Mouse (Mus musculus) gastrocnemius, adult 2 months (tissue): ENCODE results near the gene Cul1. TPM values are rescaled to one million over a fixed set of nuclear protein-coding genes. Genes with fewer than 3 reads are reported as not detected.

Experiments
- DNase-seq: peaks from one replicate; pipeline ENCODE4 v3.0.0; 2022
- H3K27ac ChIP-seq: fragments of 200-600 bp; 2 replicates; pipeline ENCODE4 v1.8.1; 2022; ENCODE audit warnings: mild to moderate bottlenecking
- H3K4me3 ChIP-seq: fragments of 200-600 bp; 2 replicates; pipeline ENCODE4 v1.8.1; 2022; ENCODE audit warnings: mild to moderate bottlenecking, moderate library complexity
- CTCF ChIP-seq: fragments of 200-600 bp; IDR thresholded peaks from 2 replicates; pipeline ENCODE4 v1.8.1; 2022; ENCODE audit warnings: antibody characterized with exemption, mild to moderate bottlenecking, moderate library complexity
- intact Hi-C: fragments of 180-260 bp; cut with DNase I; formaldehyde crosslinking; loops from one replicate; pipeline ENCODE4 v1.15.1; 2025
- total RNA-seq, 2 experiments: library from RNA; stranded (reverse); gene quantifications; 2 replicates each; pipeline ENCODE4 v1.2.3; 2021

Gene Cul1
- total RNA-seq, 2 experiments from 2014 or later, result 70.4 to 70.9 TPM

DNA sequence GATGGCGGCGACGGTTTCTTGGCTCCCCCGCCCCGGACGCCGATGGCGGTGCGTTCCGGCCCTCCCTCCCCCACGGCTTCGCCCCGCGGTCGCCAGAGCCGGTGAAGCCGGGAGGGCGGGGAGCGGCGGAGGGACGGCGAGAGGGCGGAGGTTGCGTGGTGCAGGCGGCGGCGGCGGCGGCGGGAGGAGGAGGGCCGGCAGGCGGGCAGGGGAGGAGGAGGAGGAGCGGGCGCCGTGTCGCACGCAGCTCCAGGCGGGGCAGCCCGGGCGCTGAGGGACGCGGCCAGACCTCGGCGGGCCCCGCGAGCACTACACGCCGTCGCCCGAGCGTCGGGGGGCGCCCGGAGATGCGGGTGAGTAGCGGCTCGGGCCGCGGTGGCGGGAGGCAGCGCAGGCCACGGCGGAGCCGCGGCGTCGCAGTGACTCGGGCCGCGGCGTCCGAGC is 955 bp downstream of the Cul1 start:
- no peak for TF ChIP-seq CTCF
- intact Hi-C loops, result loop anchor here (2.0 to 5.0 kb wide), 2 partner anchors 92 to 141 kb away; partner anchors contain the start of gene Ezh2
- DNase-seq, result peak; percentile 93
- H3K4me3 ChIP-seq, result peak overlapping the region; percentile 94
- peak overlapping the region; percentile 99 for H3K27ac ChIP-seq

DNA sequence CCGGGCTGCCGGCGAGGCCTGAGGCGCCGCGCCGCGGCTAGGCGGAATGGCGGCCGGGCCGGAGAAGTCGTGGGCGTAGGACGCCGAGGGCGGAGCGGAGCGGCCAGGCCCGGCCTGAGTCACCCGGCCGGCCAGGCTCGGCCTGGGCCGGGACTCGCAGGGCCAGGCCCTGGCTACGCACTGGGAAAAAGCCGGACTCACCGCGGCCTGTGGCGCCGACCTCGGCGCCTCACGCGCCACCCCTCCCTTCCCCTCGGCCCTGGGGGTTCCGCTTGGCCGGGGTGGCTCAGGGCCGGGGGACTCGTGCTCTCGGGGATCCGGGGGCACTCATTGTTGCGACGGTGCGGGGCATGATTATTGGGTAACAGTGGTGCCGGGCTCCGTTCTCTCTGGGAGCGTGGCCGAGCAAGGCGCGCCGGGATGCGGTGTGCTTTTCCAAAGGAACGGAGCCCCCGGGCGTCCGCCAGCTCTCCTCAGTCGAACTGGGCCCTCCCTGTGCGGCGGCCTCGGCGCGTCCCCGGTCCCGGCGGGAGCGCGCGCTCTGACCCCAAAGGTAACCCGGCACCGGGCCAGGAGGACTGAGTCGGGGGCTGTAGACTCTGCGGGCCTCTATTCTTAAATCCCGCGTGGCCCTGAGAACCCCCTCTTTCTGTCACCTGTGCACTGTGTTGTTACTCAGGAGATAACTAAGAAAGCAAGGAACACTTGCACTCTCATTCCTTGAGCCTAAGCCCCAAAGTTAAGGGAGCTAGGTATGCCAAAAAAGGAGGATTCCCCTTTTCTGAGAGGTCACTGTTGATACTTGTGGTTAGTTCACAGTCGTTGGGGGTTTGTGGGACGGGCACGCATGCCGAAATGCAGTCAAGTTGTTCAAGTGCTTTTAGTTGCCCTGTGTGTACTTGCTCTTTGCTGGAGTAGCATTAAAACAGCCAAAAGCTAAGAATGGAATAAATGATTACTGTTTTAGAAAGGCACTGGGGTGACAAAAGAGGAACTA is 1.7 kb downstream of the Cul1 start:
- intact Hi-C loops, result loop anchor here (2.0 to 5.0 kb wide), 3 partner anchors 42 to 140 kb away; partner anchors contain the start of gene Ezh2
- Histone ChIP-seq H3K4me3 (peak overlapping the region; percentile 94), H3K27ac (peak overlapping the region; percentile 99)
- TF ChIP-seq CTCF, result no peak
- peak; percentile 85 for DNase-seq

DNA sequence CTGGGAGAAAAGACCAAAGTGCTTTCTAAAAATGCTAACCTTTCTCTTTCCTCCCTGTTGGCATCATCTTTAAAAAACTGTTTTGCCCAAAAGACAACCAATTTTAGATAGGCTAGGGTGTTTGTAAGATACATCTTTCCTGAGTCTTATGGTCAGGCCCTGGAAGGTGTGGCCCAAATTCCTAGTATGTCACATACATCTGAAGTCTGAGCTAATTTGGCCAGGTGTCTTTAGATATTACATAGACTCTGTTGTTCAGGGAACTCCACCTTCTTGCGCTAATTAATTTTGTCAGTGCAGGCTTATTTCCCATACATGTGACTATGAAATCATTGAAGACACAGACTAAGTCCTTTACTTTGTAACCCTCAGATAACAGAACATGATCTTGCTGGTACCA is 2.6 kb downstream of the Cul1 start:
- Histone ChIP-seq H3K27ac (peak overlapping the region; percentile 99; the same call in 1 of the 2 replicates), H3K4me3 (peak overlapping the region; percentile 94)
- intact Hi-C loops, result loop anchor here (2.0 to 5.0 kb wide), 2 partner anchors 41 to 139 kb away; partner anchors contain the start of gene Ezh2
- DNase-seq, result no peak
- TF ChIP-seq CTCF, result no peak

DNA sequence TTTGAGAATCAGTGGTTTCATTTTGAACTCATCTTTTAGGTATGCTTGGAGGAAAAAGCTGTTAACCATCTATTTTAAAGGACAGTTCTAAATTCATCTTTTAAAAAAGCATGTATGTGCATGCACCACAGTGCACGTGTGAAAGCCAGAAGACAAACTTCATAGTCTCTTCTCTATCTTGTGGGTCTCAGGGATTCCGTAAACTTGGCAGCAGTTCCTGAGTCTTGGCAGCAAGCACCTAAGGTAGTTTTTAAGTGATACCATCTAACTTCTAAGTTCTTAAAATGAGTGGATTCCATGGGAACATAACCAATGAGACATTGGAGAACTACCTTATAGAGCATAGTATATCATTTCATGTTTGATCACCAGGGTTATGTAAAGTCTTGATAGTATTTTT is 3.7 kb downstream of the Cul1 start:
- no peak for TF ChIP-seq CTCF
- no peak overlapping the region for H3K4me3 ChIP-seq
- intact Hi-C loops, result loop anchor here (5.0 kb wide), 1 partner anchor 40 kb away; no protein-coding TSS in a partner anchor
- no peak for DNase-seq
- no peak overlapping the region for H3K27ac ChIP-seq

DNA sequence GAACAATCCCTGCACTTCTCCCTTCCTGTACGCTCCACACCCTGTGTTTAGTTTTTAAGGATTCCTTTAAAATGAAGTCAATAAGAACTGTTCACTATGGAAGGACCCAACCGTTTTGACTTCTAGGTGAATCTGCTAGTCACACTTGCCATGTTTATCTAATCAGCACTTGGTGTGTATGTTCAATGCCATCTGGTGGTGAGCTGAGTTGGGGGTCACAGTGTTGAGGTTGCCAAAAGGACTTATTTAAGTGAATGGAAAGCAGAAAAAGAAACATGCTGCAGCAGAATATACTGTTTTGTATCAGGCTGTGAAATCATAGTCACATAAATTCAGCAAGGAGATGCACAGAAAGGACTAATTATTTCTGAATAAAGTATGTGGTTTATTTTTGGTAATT is 12.2 kb downstream of the Cul1 start:
- Histone ChIP-seq H3K27ac (no peak overlapping the region), H3K4me3 (no peak overlapping the region)
- no peak for DNase-seq
- intact Hi-C loops, result no loop called here
- TF ChIP-seq CTCF, result peak; percentile 7; the same call in 1 of the 2 replicates

DNA sequence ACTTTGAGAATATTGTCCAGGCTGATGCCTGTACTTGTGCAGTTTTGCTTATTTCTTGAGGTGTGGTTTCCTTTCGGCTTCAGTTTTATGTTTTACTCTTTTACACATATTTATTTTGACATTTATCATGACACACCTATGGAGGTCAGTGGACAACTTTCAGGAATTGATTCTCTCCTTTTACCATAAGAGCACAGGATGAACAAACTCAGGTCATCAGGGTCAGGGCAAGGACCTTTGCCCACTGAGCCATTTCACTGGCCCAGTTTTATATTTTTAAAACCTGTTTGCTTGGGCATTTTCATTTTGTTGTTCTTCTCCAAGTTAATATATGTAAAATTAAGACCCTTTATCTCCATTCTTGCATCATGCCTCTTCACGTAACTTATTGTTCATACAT is 13.3 kb downstream of the Cul1 start:
- H3K4me3 ChIP-seq, result no peak overlapping the region
- TF ChIP-seq CTCF, result no peak
- no peak overlapping the region for H3K27ac ChIP-seq
- intact Hi-C loops, result no loop called here
- no peak for DNase-seq

DNA sequence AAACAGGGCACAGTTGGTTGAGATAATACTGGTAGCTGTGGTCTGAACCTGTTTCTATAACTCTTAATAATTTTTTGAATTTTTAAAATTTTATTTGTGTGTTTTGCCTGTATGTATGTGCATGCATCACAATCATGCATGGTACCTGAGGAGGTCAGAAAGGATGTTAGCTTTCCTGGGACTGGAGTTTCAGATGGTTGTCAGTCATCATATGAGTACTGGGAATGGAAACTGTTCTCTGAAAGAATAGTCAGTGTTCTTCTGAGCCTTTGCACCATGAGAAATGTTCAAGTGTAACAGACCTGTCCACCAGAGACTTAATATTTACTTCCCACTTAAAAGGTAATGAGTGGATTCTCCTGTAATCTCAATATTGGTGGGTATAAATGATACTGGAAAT is 13.9 kb downstream of the Cul1 start:
- no peak for DNase-seq
- Histone ChIP-seq H3K4me3 (no peak overlapping the region), H3K27ac (no peak overlapping the region)
- intact Hi-C loops, result no loop called here
- TF ChIP-seq CTCF, result no peak

DNA sequence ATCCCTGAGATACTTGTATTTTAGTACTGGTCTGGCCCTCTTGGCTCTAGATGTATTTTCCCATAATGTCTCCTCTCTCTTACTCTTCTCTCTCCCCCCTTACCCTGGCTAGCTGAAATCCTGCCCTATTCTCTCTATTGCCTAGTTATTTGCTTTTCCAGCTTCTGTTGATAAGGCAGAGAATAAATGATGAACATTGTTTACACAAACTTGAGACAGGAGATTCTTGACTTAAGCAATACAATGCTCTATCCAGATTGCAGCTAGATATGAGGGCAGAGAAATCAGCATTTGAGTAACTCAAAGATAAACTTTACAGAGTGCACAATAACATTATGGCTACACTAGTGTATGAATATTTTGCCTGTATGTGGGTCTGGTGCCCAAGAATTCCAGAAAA is 16.6 kb downstream of the Cul1 start:
- no peak overlapping the region for H3K27ac ChIP-seq
- TF ChIP-seq CTCF, result no peak
- DNase-seq, result no peak
- intact Hi-C loops, result no loop called here
- no peak overlapping the region for H3K4me3 ChIP-seq

DNA sequence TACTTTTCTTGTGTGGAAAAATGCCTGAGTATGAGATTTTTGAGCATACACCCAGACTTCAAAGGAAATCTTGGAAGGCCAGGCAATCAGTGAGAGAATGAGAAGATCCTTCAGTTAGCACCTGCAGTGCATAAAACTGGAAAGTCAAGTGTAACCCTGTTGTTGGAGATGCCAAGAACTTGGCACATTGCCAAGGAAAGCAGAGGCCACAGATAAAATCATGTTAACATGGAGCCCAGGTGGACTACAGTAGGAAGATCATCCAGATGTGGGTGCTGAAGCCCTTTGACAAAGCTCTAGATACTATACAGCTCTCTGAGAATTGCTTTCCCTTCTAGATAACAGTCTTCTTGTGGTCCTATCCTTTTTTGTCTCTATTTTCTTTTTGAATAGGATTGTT is 19.2 kb downstream of the Cul1 start:
- intact Hi-C loops, result no loop called here
- H3K4me3 ChIP-seq, result no peak overlapping the region
- peak; percentile 19 for DNase-seq
- no peak overlapping the region for H3K27ac ChIP-seq
- no peak for TF ChIP-seq CTCF

DNA sequence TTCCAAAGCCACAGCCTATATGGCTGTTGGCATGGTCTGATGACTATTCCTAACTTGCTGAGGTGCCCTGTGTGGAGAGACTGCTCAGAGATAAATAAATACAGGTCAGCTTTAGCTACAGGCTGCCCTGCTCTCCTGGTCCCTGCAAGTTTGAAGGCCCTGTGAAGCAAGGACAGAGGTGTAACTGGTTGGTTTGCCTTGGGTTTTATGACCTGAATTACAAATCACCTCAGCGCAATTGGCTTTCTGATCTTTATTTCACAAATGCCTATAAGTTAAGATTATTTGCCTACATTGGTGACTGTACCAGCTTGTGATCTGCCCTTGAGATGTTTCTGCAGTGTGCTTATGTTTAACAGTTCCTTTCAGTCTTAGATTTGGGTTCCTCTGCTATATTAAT is 28.8 kb downstream of the Cul1 start:
- Histone ChIP-seq H3K4me3 (no peak overlapping the region), H3K27ac (no peak overlapping the region)
- intact Hi-C loops, result no loop called here
- no peak for DNase-seq
- TF ChIP-seq CTCF, result no peak

DNA sequence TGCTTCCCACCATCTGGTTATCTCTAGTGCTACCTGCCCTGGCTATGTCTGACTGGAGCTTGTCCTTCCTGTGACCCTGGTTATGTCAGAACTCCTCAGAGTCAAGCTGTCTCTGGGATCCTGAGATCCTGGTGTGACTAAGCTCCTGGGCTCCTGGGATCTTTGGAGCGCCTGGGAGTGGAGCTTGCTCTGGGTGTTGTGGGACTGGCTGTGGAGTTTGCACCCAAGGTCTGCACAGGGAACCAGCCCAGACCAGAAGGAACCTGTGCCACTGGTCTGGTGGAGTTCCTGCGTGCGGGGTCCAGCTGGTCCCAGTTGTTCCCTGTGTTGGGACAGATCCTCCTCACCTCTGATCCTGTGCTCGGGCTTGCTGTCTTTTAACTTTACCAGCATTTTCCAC is 41.4 kb downstream of the Cul1 start:
- no peak overlapping the region for H3K27ac ChIP-seq
- TF ChIP-seq CTCF, result no peak
- no peak for DNase-seq
- intact Hi-C loops, result no loop called here
- no peak overlapping the region for H3K4me3 ChIP-seq

DNA sequence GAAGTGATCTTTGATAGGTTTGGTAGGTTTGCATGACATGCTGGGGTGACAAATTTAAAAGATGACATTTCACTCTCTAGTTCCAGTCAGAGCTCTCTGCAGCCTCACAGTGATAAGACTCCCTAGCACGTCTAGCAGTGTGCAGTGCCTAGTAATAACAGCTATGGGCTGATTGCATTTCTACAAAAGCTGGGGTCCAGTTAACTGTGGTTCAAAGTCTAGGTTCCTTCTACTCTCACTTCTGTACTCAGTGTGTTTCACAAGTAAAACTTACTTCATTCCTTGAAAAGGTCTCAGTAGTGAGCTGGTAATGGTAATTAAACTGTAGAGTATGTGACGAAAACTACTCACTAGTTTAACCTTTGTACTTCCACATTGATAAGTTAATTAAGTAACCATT is 66.8 kb downstream of the Cul1 start:
- no peak for TF ChIP-seq CTCF
- intact Hi-C loops, result no loop called here
- no peak overlapping the region for H3K4me3 ChIP-seq

DNA sequence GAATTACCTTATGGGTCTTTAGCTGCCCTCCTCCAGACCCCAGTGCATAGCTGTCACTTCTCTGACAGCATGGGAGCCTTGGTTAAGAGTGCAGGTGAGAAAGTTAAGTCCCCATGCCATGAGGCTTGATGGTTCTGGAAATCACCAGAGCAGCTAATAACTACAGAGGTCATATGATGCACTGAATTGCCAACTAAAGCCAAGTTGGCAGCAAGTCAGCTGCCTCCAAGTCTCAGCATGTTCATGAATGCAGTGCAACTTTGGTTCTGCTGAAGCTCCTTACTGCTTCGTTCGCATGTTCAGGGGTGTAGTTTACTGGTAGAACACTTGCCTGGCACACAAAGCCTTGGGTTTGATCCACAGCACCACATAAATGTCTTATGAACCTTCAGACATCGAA is 69.2 kb downstream of the Cul1 start:
- no peak overlapping the region for H3K4me3 ChIP-seq
- no peak for TF ChIP-seq CTCF
- intact Hi-C loops, result no loop called here
- no peak overlapping the region for H3K27ac ChIP-seq
- peak; percentile 17 for DNase-seq

More for the DNA sequence above, 66.8 kb downstream of the Cul1 start:
- DNase-seq, result no peak
- H3K27ac ChIP-seq, result no peak overlapping the region
